Mouse (Mus musculus) lung, embryonic 16.5 days (tissue): ENCODE measurements around the gene Srrd. TPM values are rescaled to one million over a fixed set of nuclear protein-coding genes. Genes with fewer than 3 reads are reported as not detected.

Experiments used
- ATAC-seq: fragments of 200-750 bp; cut with Nextera tagmentation; 2 replicates; pipeline ENCODE4 v1.8.0; 2017; ENCODE audit warnings: low read depth, mild to moderate bottlenecking, moderate library complexity
- H3K27ac ChIP-seq: fragments of 300-500 bp; sonication (generic); 2 replicates; pipeline ENCODE4 v1.5.1; 2014; ENCODE audit warnings: mild to moderate bottlenecking, control low read depth, low read length
- H3K27me3 ChIP-seq: fragments of 300-500 bp; sonication (generic); 2 replicates; pipeline ENCODE4 v1.6.1; 2014; ENCODE audit warnings: low read depth, low read length, mixed read lengths; ENCODE audit not compliant: control insufficient read depth, insufficient read depth
- H3K36me3 ChIP-seq: fragments of 300-500 bp; sonication (generic); 2 replicates; pipeline ENCODE4 v1.6.1; 2014; ENCODE audit warnings: low read length; ENCODE audit not compliant: control insufficient read depth, insufficient read depth
- H3K4me1 ChIP-seq: fragments of 300-500 bp; sonication (generic); replicated peaks from 2 replicates; pipeline ENCODE4 v1.6.1; 2014; ENCODE audit warnings: low read length, mixed read lengths; ENCODE audit not compliant: control insufficient read depth, insufficient read depth
- H3K4me2 ChIP-seq: fragments of 300-500 bp; sonication (generic); 2 replicates; pipeline ENCODE4 v1.6.1; 2014; ENCODE audit warnings: low read depth, low read length, control low read depth
- H3K4me3 ChIP-seq: fragments of 300-500 bp; sonication (generic); 2 replicates; pipeline ENCODE4 v1.5.1; 2014; ENCODE audit warnings: mild to moderate bottlenecking, low read length, control low read depth
- H3K9ac ChIP-seq: fragments of 300-500 bp; sonication (generic); 2 replicates; pipeline ENCODE4 v1.6.1; 2014; ENCODE audit warnings: low read length, control low read depth
- H3K9me3 ChIP-seq: fragments of 300-500 bp; sonication (generic); 2 replicates; pipeline ENCODE4 v1.6.1; 2016; ENCODE audit warnings: low read length; ENCODE audit not compliant: control insufficient read depth
- WGBS: fragments of 180-500 bp; shearing (Covaris S2); extraction: QIAGEN DNeasy Blood & Tissue Kit; methylation state at CpG from one replicate; pipeline ENCODE4 v1.1.7; 2014; 5-methylcytosine and 5-hydroxymethylcytosine counted together
- polyA plus RNA-seq: library from polyadenylated mRNA; unstranded; fragments of >200 nt; fragmentation: Nextera tagmentation; extraction: Ambion mirVana; gene quantifications from 2 replicates; pipeline ENCODE4 v1.2.1, GENCODE M21; 2015

The Srrd gene
- polyA plus RNA-seq, 1 experiment from 2014 or later: 36.8 TPM

DNA sequence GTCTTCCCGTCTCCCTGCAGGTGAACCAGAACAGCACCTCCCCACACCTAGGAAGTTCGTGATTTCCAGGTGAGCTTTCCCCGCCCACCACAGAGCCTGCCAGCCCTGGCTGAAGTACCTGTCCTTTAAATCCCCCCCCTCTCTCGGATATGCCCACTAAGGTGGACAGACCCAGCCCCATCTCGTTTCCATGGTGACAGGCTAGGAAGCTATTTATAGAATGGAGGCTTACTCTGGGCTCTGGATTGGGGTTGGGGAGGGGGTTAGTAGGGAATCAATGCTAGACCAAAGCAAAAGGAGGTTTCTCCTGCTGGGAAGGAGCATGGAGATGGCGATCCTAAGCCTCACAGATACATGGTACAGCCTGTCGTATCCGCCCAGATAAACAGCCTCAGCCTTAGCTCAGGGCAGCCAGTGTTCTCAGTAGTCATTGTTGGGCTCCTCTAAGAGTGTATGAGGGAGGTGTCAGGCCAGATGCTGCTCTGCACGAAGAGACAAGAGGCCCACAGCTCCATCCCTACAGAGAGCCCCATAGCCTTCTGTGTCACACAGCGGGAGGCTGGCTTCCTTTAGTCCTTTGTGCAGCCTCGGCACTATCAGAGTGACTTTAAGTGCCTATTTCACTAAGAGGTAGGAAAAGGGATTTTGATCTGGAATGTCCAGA lies 29.5 kb downstream of the Srrd start:
- H3K9me3 ChIP-seq: no peaks in the 10 kb centered on the region
- WGBS: 66% methylated on average over 11 of the region's 11 CpGs
- no peak overlapping the region for H3K4me3 ChIP-seq
- peaks cover 20% of the 10 kb centered on the region for H3K36me3 ChIP-seq
- H3K4me2 ChIP-seq: no peak overlapping the region
- no peak for ATAC-seq
- H3K27ac ChIP-seq: no peak overlapping the region
- no peaks in the 10 kb centered on the region for H3K4me1 ChIP-seq
- no peak overlapping the region for H3K9ac ChIP-seq
- H3K27me3 ChIP-seq: no peaks in the 10 kb centered on the region

- no peak overlapping the region for H3K4me3 ChIP-seq
- H3K27ac ChIP-seq: no peak overlapping the region
- ATAC-seq: no peak
- H3K4me2 ChIP-seq: no peak overlapping the region
- no peaks in the 10 kb centered on the region for H3K27me3 ChIP-seq
- H3K36me3 ChIP-seq: peaks cover 25% of the 10 kb centered on the region
- 80% methylated on average over 5 of the region's 5 CpGs for WGBS
- no peaks in the 10 kb centered on the region for H3K4me1 ChIP-seq
- no peaks in the 10 kb centered on the region for H3K9me3 ChIP-seq
- no peak overlapping the region for H3K9ac ChIP-seq
Measured at GRCm38 (mm10) chr5:112305842-112306241, 37.0 kb downstream of the Srrd start.

GRCm38 (mm10) chr5:112302310-112302709 lies 40.5 kb downstream of the Srrd start:
- 52% methylated on average over 5 of the region's 5 CpGs for WGBS
- no peaks in the 10 kb centered on the region for H3K9me3 ChIP-seq
- peaks cover 6% of the 10 kb centered on the region for H3K36me3 ChIP-seq
- H3K4me2 ChIP-seq: no peak overlapping the region
- peak overlapping the region; percentile 1; the same call in 1 of the 2 replicates for H3K27ac ChIP-seq
- H3K27me3 ChIP-seq: no peaks in the 10 kb centered on the region
- no peak overlapping the region for H3K9ac ChIP-seq
- peak; percentile 46; the same call in 1 of the 2 replicates for ATAC-seq
- H3K4me1 ChIP-seq: peaks cover 8% of the 10 kb centered on the region; the same call in 1 of the 2 replicates
- H3K4me3 ChIP-seq: no peak overlapping the region

GRCm38 (mm10) chr5:112301694-112302093 lies 41.1 kb downstream of the Srrd start:
- Histone ChIP-seq H3K27ac (no peak overlapping the region), H3K4me2 (no peak overlapping the region), H3K9me3 (no peaks in the 10 kb centered on the region), H3K9ac (no peak overlapping the region), H3K4me3 (no peak overlapping the region), H3K27me3 (no peaks in the 10 kb centered on the region), H3K4me1 (peaks cover 13% of the 10 kb centered on the region), H3K36me3 (peaks cover 3% of the 10 kb centered on the region; the same call in 1 of the 2 replicates)
- WGBS: 74% methylated on average over 4 of the region's 4 CpGs
- ATAC-seq: no peak

DNA sequence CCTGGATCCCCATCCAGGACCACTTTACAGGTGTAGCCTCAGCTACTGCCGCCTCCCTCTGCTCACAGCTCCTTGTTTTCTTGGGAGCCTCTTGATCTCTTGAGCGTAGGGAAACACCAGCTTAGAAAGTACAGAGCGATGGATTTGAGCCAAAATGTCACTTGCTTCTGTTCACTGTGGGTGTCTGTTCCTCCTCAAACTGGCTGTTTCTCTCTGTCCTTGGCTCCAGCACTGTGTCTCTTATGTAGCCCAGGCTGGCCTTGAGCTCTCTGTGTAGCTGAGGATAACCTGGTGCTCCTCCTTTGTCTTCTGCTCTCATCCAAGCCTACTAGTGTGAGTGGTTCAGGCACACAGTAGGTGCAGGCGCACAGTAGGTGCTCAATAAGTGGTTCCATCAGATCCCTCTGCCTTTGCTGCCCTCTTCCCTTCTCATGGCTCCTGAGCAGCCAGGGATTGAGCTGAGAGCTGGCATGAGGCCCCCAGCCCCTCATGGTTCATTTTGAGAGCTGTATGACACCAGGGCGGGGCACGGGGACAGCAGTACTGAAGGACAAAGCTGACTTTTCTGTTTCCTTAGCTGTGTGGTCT lies 42.0 kb downstream of the Srrd start:
- WGBS: 77% methylated on average over 6 of the region's 6 CpGs
- no peak for ATAC-seq
- no peak overlapping the region for H3K9ac ChIP-seq

DNA sequence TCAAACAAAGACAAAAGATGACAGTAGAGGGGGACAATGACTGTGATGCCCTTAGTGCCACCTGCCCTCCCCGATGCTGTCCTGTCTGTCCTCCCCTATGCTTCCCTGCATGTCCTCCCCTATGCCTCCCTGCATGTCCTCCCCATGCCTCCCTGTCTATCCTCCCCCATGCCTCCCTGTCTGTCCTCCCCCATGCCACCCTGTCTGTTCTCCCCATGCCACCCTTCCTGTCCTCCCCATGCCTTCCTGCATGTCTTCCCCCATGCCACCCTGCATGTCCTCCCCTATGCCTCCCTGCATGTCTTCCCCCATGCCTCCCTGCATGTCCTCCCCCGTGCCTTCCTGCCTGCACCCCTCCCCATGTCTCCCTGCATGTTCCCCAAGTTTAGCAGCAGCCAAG lies 42.7 kb downstream of the Srrd start:
- 68% methylated on average over 2 of the region's 2 CpGs for WGBS

More for the DNA sequence above, 42.0 kb downstream of the Srrd start:
- H3K36me3 ChIP-seq: peaks cover 3% of the 10 kb centered on the region; the same call in 1 of the 2 replicates
- no peak overlapping the region for H3K27ac ChIP-seq
- no peak overlapping the region for H3K4me2 ChIP-seq
- no peaks in the 10 kb centered on the region for H3K27me3 ChIP-seq
- peaks cover 16% of the 10 kb centered on the region for H3K4me1 ChIP-seq
- H3K4me3 ChIP-seq: no peak overlapping the region
- H3K9me3 ChIP-seq: no peaks in the 10 kb centered on the region

GRCm38 (mm10) chr5:112299399-112299798 lies 43.4 kb downstream of the Srrd start:
- H3K27ac ChIP-seq: peak overlapping the region; percentile 81

More for the DNA sequence above, 42.7 kb downstream of the Srrd start:
- Histone ChIP-seq H3K27ac (no peak overlapping the region), H3K27me3 (no peaks in the 10 kb centered on the region), H3K4me3 (no peak overlapping the region), H3K9me3 (no peaks in the 10 kb centered on the region), H3K4me1 (peaks cover 16% of the 10 kb centered on the region), H3K9ac (no peak overlapping the region), H3K4me2 (no peak overlapping the region), H3K36me3 (peaks cover 3% of the 10 kb centered on the region; the same call in 1 of the 2 replicates)
- ATAC-seq: no peak

GRCm38 (mm10) chr5:112298226-112298988 lies 44.4 kb downstream of the Srrd start:
- H3K27ac ChIP-seq: peak overlapping the region; percentile 81
- H3K27me3 ChIP-seq: no peaks in the 10 kb centered on the region
- H3K4me2 ChIP-seq: 0 out of 2 replicates have a peak overlapping the region, but pooled peaks have one; percentile 6
- no peak overlapping the region for H3K4me3 ChIP-seq
- no peak overlapping the region for H3K9ac ChIP-seq
- peaks cover 21% of the 10 kb centered on the region for H3K4me1 ChIP-seq
- 72% methylated on average over 12 of the region's 12 CpGs for WGBS
- ATAC-seq: peak; percentile 82
- no peaks in the 10 kb centered on the region for H3K9me3 ChIP-seq
- H3K36me3 ChIP-seq: no peaks in the 10 kb centered on the region

More at GRCm38 (mm10) chr5:112299399-112299798, 43.4 kb downstream of the Srrd start:
- WGBS: 71% methylated on average over 4 of the region's 4 CpGs
- H3K27me3 ChIP-seq: no peaks in the 10 kb centered on the region
- no peaks in the 10 kb centered on the region for H3K9me3 ChIP-seq
- H3K4me3 ChIP-seq: no peak overlapping the region
- no peak overlapping the region for H3K9ac ChIP-seq
- H3K4me2 ChIP-seq: no peak overlapping the region
- peaks cover 21% of the 10 kb centered on the region for H3K4me1 ChIP-seq
- peaks cover 3% of the 10 kb centered on the region; the same call in 1 of the 2 replicates for H3K36me3 ChIP-seq
- ATAC-seq: no peak

GRCm38 (mm10) chr5:112297257-112297656 lies 45.6 kb downstream of the Srrd start:
- H3K27ac ChIP-seq: peak overlapping the region; percentile 26
- WGBS: 65% methylated on average over 2 of the region's 2 CpGs
- no peak overlapping the region for H3K4me2 ChIP-seq
- H3K36me3 ChIP-seq: no peaks in the 10 kb centered on the region
- H3K9ac ChIP-seq: no peak overlapping the region
- no peak for ATAC-seq
- no peak overlapping the region for H3K4me3 ChIP-seq
- H3K9me3 ChIP-seq: no peaks in the 10 kb centered on the region
- H3K27me3 ChIP-seq: no peaks in the 10 kb centered on the region
- peaks cover 21% of the 10 kb centered on the region for H3K4me1 ChIP-seq
